Mouse (Mus musculus) intestine, embryonic 16.5 days (tissue): ENCODE results near the gene Tmem178. TPM values are rescaled to one million over a fixed set of nuclear protein-coding genes. Genes with fewer than 3 reads are reported as not detected.
A peak's percentile ranks its signal among the peaks of the same experiment; 100 is the strongest.

Experiments used
- ATAC-seq: fragments of 200-750 bp; cut with Nextera tagmentation; 2 replicates; pipeline ENCODE4 v1.8.0; 2017; ENCODE audit warnings: moderate TSS enrichment, moderate library complexity
- H3K27ac ChIP-seq: fragments of 300-500 bp; sonication (generic); 2 replicates; pipeline ENCODE4 v1.5.1; 2014; ENCODE audit warnings: mild to moderate bottlenecking, low read length
- H3K27me3 ChIP-seq: fragments of 300-500 bp; sonication (generic); replicated peaks from 2 replicates; pipeline ENCODE4 v1.6.1; 2014; ENCODE audit warnings: low read length, control low read depth, mixed read lengths; ENCODE audit not compliant: control insufficient read depth, insufficient read depth
- H3K36me3 ChIP-seq: fragments of 300-500 bp; sonication (generic); 2 replicates; pipeline ENCODE4 v1.6.1; 2014; ENCODE audit warnings: low read length, control low read depth; ENCODE audit not compliant: control insufficient read depth, insufficient read depth
- H3K4me1 ChIP-seq: fragments of 300-500 bp; sonication (generic); 2 replicates; pipeline ENCODE4 v1.6.1; 2014; ENCODE audit warnings: low read length, control low read depth, mixed read lengths; ENCODE audit not compliant: control insufficient read depth, insufficient read depth
- H3K4me2 ChIP-seq: fragments of 300-500 bp; sonication (generic); 2 replicates; pipeline ENCODE4 v1.6.1; 2014; ENCODE audit warnings: low read depth, low read length, control low read depth
- H3K4me3 ChIP-seq: fragments of 300-500 bp; sonication (generic); 2 replicates; pipeline ENCODE4 v1.5.1; 2014; ENCODE audit warnings: mild to moderate bottlenecking, low read length
- H3K9ac ChIP-seq: fragments of 300-500 bp; sonication (generic); 2 replicates; pipeline ENCODE4 v1.6.1; 2014; ENCODE audit warnings: low read depth, low read length
- H3K9me3 ChIP-seq: fragments of 300-500 bp; sonication (generic); 2 replicates; pipeline ENCODE4 v1.6.1; 2016; ENCODE audit warnings: low read length, control low read depth; ENCODE audit not compliant: control insufficient read depth
- WGBS: fragments of 180-500 bp; shearing (Covaris S2); extraction: QIAGEN DNeasy Blood & Tissue Kit; methylation state at CpG from one replicate; pipeline ENCODE4 v1.1.7; 2014; 5-methylcytosine and 5-hydroxymethylcytosine counted together
- polyA plus RNA-seq: library from polyadenylated mRNA; unstranded; fragments of >200 nt; fragmentation: Nextera tagmentation; extraction: Ambion mirVana; gene quantifications from 2 replicates; pipeline ENCODE4 v1.2.1, GENCODE M21; 2015

Tmem178 gene
- polyA plus RNA-seq, 1 experiment from 2014 or later: 1.6 TPM

DNA sequence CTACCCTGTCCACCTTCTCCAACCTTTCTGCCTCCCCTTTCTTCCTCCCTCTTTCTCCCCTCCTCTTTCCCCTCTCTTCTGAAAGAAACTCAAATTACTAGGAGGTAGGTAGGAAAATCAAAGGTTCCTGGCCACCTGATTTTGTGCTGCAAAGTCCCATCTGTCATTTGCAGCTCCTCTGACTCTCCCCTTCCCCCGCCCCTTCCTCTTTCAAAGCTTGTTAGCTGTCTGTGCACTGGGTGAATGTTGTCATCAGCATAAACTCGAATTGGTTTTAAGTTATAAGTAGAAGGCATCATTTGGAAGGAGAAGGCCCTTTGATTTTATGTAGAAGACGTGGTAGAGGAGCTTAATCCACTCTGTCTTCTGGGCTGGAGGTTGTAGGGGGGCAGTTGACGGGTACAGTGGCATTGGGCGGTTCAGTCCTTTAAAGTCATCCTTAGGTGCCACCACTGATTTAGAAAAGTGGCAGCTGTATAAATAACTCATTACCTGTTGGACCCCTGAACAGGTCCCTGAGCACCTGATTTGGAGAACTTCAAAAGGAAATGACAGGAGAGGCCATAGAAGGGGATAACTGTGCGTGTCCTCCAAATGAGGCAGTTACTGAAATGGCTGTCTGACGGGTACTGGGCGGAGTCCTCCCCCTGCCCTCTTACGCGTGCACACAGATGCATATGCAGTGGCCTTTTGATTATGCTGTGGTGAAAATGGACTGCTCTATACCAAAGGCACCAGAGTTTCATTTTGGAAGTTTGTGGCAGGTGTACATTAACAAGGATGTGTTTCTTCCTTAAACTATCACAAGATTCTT is 11.8 kb downstream of the Tmem178 start:
- WGBS: 82% methylated on average over 10 of the region's 10 CpGs
- no peaks in the 10 kb centered on the region for H3K4me1 ChIP-seq
- no peaks in the 10 kb centered on the region for H3K9me3 ChIP-seq
- H3K4me3 ChIP-seq: no peak overlapping the region
- H3K4me2 ChIP-seq: no peak overlapping the region
- H3K36me3 ChIP-seq: no peaks in the 10 kb centered on the region
- H3K27me3 ChIP-seq: no peaks in the 10 kb centered on the region
- H3K9ac ChIP-seq: no peak overlapping the region
- ATAC-seq: no peak
- no peak overlapping the region for H3K27ac ChIP-seq

DNA sequence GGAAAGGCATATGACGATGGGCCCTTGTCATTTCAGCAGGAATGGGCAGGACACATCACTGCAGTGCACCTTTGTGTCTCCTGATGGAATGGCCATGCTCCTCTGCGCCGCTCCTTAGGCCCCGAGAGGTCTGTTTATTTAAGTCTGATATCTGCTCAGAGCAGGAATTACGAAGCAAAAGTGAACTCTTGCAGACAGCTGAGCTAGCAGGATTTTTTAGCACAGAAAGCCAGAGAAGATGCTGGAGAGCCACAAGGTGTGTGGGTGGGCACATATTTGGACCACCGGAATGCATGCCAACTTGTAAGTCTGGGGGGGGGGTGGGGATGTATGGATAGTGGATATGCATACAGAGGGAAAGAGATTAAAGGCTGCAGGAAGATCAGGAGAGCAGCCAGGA is 13.9 kb downstream of the Tmem178 start:
- no peak overlapping the region for H3K4me2 ChIP-seq
- H3K27ac ChIP-seq: no peak overlapping the region
- no peak for ATAC-seq
- no peaks in the 10 kb centered on the region for H3K9me3 ChIP-seq
- no peak overlapping the region for H3K4me3 ChIP-seq
- WGBS: 39% methylated on average over 6 of the region's 6 CpGs
- no peaks in the 10 kb centered on the region for H3K27me3 ChIP-seq
- no peaks in the 10 kb centered on the region for H3K36me3 ChIP-seq
- H3K4me1 ChIP-seq: no peaks in the 10 kb centered on the region
- no peak overlapping the region for H3K9ac ChIP-seq

DNA sequence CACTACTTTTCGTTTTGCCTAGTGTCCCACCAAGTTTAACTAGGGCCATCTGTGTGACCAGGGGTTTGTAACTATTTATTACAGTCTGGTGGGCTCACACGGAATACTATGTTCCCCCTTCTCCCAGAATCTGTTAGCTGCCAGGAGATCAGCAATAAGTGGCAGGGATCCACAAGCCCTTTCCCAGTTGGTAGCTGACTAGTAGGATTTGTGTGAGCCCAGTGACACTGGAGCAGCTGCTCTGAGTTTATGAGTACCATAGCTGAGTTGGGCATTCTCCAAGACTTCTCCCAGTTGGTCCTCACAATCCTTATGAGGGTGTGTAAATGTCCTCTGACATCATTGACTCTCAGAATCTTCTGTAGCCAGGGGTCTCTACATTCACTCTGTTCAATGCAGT is 15.4 kb downstream of the Tmem178 start:
- H3K9me3 ChIP-seq: no peaks in the 10 kb centered on the region
- H3K36me3 ChIP-seq: no peaks in the 10 kb centered on the region
- no peaks in the 10 kb centered on the region for H3K4me1 ChIP-seq
- H3K4me3 ChIP-seq: no peak overlapping the region
- H3K4me2 ChIP-seq: no peak overlapping the region
- H3K27ac ChIP-seq: no peak overlapping the region
- no peaks in the 10 kb centered on the region for H3K27me3 ChIP-seq
- no peak for ATAC-seq
- WGBS: 70% methylated on average over 2 of the region's 2 CpGs
- no peak overlapping the region for H3K9ac ChIP-seq

DNA sequence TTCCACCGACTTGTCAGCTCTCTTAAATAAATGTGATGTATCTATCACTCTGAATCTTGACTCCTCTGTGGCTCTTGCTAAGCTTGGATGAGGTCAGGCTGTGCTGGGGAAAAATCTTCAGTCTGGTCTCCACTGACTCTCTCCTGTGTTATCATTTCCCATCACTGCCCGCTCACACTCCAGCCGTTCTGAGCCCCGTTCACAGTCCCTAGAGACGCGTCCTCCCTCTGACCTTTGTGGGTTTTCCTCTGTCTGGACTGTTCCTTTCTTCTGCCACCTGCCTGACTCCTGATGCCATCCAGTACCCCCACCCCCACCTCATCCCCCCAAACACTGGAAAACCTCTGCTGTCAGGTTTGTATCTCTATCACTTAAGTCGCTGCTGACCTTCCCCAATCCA is 23.0 kb downstream of the Tmem178 start:
- Histone ChIP-seq H3K36me3 (no peaks in the 10 kb centered on the region), H3K4me2 (no peak overlapping the region), H3K4me1 (no peaks in the 10 kb centered on the region), H3K27me3 (no peaks in the 10 kb centered on the region), H3K4me3 (no peak overlapping the region), H3K9ac (no peak overlapping the region), H3K9me3 (no peaks in the 10 kb centered on the region), H3K27ac (no peak overlapping the region)
- no peak for ATAC-seq
- WGBS: 48% methylated on average over 7 of the region's 7 CpGs

DNA sequence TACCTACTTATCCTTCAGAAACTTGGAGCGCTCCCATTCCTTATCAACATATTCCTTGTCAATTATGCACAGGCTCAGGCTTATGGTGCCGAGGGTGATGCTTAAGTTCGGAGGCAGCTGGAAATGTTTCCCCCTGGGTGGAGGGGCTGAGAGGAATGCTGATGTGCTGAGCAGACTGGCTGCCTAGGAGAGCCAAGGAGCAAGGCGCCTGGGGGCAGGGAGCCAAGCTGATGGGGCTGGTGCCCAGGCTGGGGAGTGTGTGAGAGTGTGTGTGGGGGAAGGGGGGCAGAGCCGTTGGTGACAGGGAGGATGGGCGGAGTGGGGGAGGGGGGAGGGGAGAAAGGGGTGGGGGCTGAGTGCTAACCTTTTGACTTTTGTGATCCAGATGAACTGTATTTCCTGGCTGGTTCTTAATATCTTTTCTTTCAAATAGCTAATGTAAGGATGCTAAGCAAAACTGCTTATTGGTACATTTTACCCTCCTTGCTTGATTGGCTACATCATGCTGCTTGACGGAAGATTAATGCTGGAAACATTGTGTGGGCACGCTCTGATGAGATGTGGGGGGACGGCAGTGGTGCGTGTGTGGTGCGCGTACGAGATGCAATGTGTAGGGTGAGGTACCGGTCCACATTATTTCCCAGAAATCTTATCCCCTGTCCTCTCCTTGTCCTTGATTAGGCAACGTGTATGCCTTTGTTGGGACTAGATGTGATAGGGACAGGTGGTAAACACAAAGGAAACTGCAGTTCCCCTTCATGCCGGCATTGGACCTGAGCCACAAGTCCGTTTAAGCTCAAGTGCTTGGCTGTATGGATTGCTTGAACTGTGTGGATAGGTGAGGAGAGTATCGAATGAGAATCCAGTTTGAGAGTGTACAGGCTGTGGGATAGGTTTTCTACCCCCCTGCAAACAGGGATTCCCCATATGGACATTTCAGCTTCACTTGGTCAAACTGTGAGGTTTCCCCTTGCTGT is 25.5 kb downstream of the Tmem178 start:
- ATAC-seq: no peak
- H3K27me3 ChIP-seq: no peaks in the 10 kb centered on the region
- no peaks in the 10 kb centered on the region for H3K9me3 ChIP-seq
- no peaks in the 10 kb centered on the region for H3K4me1 ChIP-seq
- 63% methylated on average over 18 of the region's 18 CpGs for WGBS
- no peak overlapping the region for H3K27ac ChIP-seq
- no peaks in the 10 kb centered on the region for H3K36me3 ChIP-seq
- no peak overlapping the region for H3K4me2 ChIP-seq
- no peak overlapping the region for H3K4me3 ChIP-seq
- no peak overlapping the region for H3K9ac ChIP-seq

DNA sequence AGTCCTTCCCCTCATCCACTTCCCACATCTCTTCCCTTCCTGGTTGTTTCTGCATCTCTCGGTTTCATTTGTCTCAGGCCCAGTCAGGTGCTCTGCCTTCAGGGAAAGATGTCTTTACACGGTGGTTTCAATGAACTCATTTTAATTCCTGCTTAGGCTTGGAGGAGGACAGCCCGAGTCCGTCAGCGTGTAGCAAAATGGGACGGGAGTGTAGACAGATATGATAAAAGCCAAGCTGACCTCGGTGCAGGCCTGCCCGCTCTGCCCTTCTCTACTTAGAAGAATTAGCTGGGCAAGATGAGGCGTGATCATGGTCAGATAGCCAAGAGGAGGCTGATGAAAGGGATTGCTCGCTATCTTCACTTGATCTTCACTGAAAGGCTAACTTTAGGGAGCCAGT is 26.3 kb downstream of the Tmem178 start:
- no peak overlapping the region for H3K4me3 ChIP-seq
- H3K36me3 ChIP-seq: no peaks in the 10 kb centered on the region
- no peak overlapping the region for H3K9ac ChIP-seq
- no peak overlapping the region for H3K4me2 ChIP-seq
- ATAC-seq: no peak
- H3K27me3 ChIP-seq: no peaks in the 10 kb centered on the region
- whole genome bisulfite sequencing: 65% methylated on average over 10 of the region's 10 CpGs
- no peaks in the 10 kb centered on the region for H3K4me1 ChIP-seq
- H3K27ac ChIP-seq: no peak overlapping the region
- 0 out of 2 replicates have a peak, but pooled peaks cover under 1% of the 10 kb centered on the region for H3K9me3 ChIP-seq

DNA sequence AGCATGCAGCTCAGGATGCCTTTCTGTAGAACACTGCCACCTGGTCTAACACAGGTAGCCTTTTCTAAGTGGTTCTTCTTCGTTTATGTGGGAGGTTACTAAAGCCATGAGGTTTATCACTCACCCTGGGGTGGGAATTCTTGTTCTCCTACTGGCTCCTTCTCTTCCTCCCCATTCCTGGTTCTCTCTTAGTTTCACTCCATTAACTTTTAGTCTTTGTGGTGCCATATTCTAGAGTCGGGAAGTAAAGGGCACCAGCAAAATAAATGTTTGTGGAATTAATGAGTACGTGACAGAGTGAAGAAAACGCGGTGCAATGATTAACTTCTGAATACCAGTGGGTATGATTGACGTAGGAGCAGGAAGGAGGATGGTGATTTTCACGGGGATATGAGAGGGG is 28.5 kb downstream of the Tmem178 start:
- Histone ChIP-seq H3K27ac (no peak overlapping the region), H3K4me2 (no peak overlapping the region), H3K4me1 (no peaks in the 10 kb centered on the region), H3K4me3 (no peak overlapping the region), H3K27me3 (no peaks in the 10 kb centered on the region), H3K9ac (no peak overlapping the region), H3K9me3 (0 out of 2 replicates have a peak, but pooled peaks cover 4% of the 10 kb centered on the region), H3K36me3 (no peaks in the 10 kb centered on the region)
- WGBS: 72% methylated on average over 7 of the region's 7 CpGs
- ATAC-seq: no peak

DNA sequence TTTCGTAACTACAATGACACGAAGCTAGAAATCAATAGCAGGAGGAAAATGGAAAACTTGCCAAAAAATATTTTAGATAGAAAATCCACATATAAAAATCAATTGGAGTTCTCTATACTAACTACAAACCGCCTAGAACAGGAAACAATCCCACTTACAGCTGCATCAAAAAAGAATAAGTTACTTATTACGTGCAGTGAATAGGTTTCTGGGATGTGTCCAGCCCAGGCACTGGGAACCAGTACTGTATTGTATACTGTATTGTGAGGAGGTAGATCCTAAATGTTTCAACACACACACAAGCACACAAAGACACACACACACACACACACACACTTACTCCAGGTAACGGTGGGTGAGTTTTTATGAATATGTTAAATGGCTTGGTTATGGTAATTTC is 32.8 kb downstream of the Tmem178 start:
- Histone ChIP-seq H3K27me3 (no peaks in the 10 kb centered on the region), H3K4me1 (no peaks in the 10 kb centered on the region), H3K4me3 (no peak overlapping the region), H3K36me3 (no peaks in the 10 kb centered on the region), H3K27ac (no peak overlapping the region), H3K4me2 (no peak overlapping the region), H3K9ac (no peak overlapping the region), H3K9me3 (0 out of 2 replicates have a peak, but pooled peaks cover 4% of the 10 kb centered on the region)
- 67% methylated on average over 5 of the region's 5 CpGs for WGBS
- 0 out of 2 replicates have a peak, but pooled peaks have one; percentile 62 for ATAC-seq

DNA sequence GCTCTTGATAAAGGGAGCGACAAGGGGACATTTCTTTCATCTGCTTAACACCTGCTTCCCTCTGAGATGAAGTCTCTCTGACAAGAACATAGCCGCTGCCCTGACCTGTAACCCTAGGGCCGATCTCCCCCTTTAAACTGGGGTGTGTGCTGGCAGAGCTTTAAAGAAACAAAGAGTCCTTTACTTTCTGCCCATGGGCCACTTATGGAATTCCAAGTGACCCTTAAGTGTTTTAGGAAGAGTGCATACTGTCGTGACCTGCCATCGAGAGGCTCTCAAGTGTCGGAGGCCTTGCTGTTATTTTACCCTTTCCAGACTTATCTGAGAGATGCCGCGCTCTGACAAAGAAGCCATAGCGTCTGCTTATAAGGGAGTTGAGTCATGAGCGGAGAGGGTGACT is 35.7 kb downstream of the Tmem178 start:
- Histone ChIP-seq H3K4me1 (no peaks in the 10 kb centered on the region), H3K4me2 (no peak overlapping the region), H3K9ac (no peak overlapping the region), H3K27me3 (no peaks in the 10 kb centered on the region), H3K9me3 (0 out of 2 replicates have a peak, but pooled peaks cover 4% of the 10 kb centered on the region), H3K4me3 (no peak overlapping the region), H3K36me3 (no peaks in the 10 kb centered on the region), H3K27ac (no peak overlapping the region)
- ATAC-seq: no peak
- WGBS: 84% methylated on average over 10 of the region's 10 CpGs
